Mouse (Mus musculus): Measurements from ENCODE around the gene Atp6v1c2.
A peak's percentile ranks its signal among the peaks of the same experiment; 100 is the strongest.

The Atp6v1c2 gene

GRCm38 (mm10) chr12:17329259-17329658 lies at the start of gene Atp6v1c2:
Gene Atp6v1c2, minus strand, starts transcription at chr12:17329359.
- no peak for DNase-seq

GRCm38 (mm10) chr12:17376521-17376920 lies 47.4 kb upstream of the Atp6v1c2 start:
- DNase-seq: no peak

GRCm38 (mm10) chr12:17375243-17375642 lies 46.1 kb upstream of the Atp6v1c2 start:
- no peak for DNase-seq

GRCm38 (mm10) chr12:17373470-17373975 lies 44.4 kb upstream of the Atp6v1c2 start:
- no peak for DNase-seq

- no peak for DNase-seq
Measured at GRCm38 (mm10) chr12:17372696-17373095, 43.5 kb upstream of the Atp6v1c2 start.

GRCm38 (mm10) chr12:17371589-17372235 lies 42.6 kb upstream of the Atp6v1c2 start:
- DNase-seq: peak; percentile 30

GRCm38 (mm10) chr12:17369551-17370325 lies 40.6 kb upstream of the Atp6v1c2 start:
- DNase-seq: no peak

GRCm38 (mm10) chr12:17369111-17369510 lies 40.0 kb upstream of the Atp6v1c2 start:
- DNase-seq: no peak

GRCm38 (mm10) chr12:17366981-17367380 lies 37.8 kb upstream of the Atp6v1c2 start:
- peak; percentile 83 for DNase-seq

- DNase-seq: peak; percentile 32
Measured at GRCm38 (mm10) chr12:17362316-17362715, 33.2 kb upstream of the Atp6v1c2 start.

GRCm38 (mm10) chr12:17360650-17361049 lies 31.5 kb upstream of the Atp6v1c2 start:
- DNase-seq: no peak

- no peak for DNase-seq
Measured at GRCm38 (mm10) chr12:17360104-17360503, 30.9 kb upstream of the Atp6v1c2 start.

GRCm38 (mm10) chr12:17358981-17359380 lies 29.8 kb upstream of the Atp6v1c2 start:
- peak; percentile 65 for DNase-seq

GRCm38 (mm10) chr12:17357795-17358194 lies 28.6 kb upstream of the Atp6v1c2 start:
- DNase-seq: no peak

GRCm38 (mm10) chr12:17356853-17357252 lies 27.7 kb upstream of the Atp6v1c2 start:
- DNase-seq: no peak

- no peak for DNase-seq
Measured at GRCm38 (mm10) chr12:17350106-17350505, 20.9 kb upstream of the Atp6v1c2 start.

- peak; percentile 95 for DNase-seq
Measured at GRCm38 (mm10) chr12:17348048-17349036, 19.2 kb upstream of the Atp6v1c2 start, which contains the start of gene Nol10. Gene Nol10, plus strand, starts transcription at chr12:17348458.

GRCm38 (mm10) chr12:17347327-17348047 lies 18.3 kb upstream of the Atp6v1c2 start:
- DNase-seq: peak; percentile 26

- DNase-seq: no peak
Measured at GRCm38 (mm10) chr12:17339114-17339905, 10.2 kb upstream of the Atp6v1c2 start.

- no peak for DNase-seq
Measured at GRCm38 (mm10) chr12:17338338-17338737, 9.2 kb upstream of the Atp6v1c2 start.

GRCm38 (mm10) chr12:17333459-17333858 lies 4.3 kb upstream of the Atp6v1c2 start:
- DNase-seq: no peak

Data from kidney, postnatal 10 days (tissue).